Mouse (Mus musculus): ENCODE results near the gene Hist1h3a.
"Not testable (repeated sequence)": the region's sequence is repeated elsewhere in the genome, so short reads cannot be mapped to it uniquely, and the experiment has no call there.

The Hist1h3a gene

GRCm38 (mm10) chr13:23743215-23743614 lies 19.0 kb downstream of the Hist1h3a start:
- no peak for DNase-seq (ENCODE audit: low read depth, low spot score)

GRCm38 (mm10) chr13:23742007-23742406 lies 20.2 kb downstream of the Hist1h3a start:
- no peak for DNase-seq (ENCODE audit: low read depth, low spot score)

GRCm38 (mm10) chr13:23740910-23741309 lies 21.3 kb downstream of the Hist1h3a start:
- DNase-seq (ENCODE audit: low read depth, low spot score), result no peak

GRCm38 (mm10) chr13:23740256-23740840 lies 21.8 kb downstream of the Hist1h3a start:
- DNase-seq (ENCODE audit: low read depth, low spot score), result no peak

- DNase-seq (ENCODE audit: low read depth, low spot score), result no peak
Observed at GRCm38 (mm10) chr13:23739922-23740252, 22.3 kb downstream of the Hist1h3a start.

GRCm38 (mm10) chr13:23739069-23739921 lies 22.9 kb downstream of the Hist1h3a start:
- DNase-seq (ENCODE audit: low read depth, low spot score), result peak; percentile 82

GRCm38 (mm10) chr13:23738677-23739068 lies 23.5 kb downstream of the Hist1h3a start, which contains the start of gene Hist1h1c:
Hist1h1c (plus strand) TSS chr13:23738808.
- DNase-seq (ENCODE audit: low read depth, low spot score), result peak; percentile 68

GRCm38 (mm10) chr13:23738041-23738440 lies 24.1 kb downstream of the Hist1h3a start:
- no peak for DNase-seq (ENCODE audit: low read depth, low spot score)

- no peak for DNase-seq (ENCODE audit: low read depth, low spot score)
Observed at GRCm38 (mm10) chr13:23737091-23737490, 25.1 kb downstream of the Hist1h3a start.

GRCm38 (mm10) chr13:23732156-23732804 lies 29.9 kb downstream of the Hist1h3a start:
- DNase-seq (ENCODE audit: low read depth, low spot score), result peak; percentile 57

GRCm38 (mm10) chr13:23730479-23730878 lies 31.7 kb downstream of the Hist1h3a start:
- no peak for DNase-seq (ENCODE audit: low read depth, low spot score)

GRCm38 (mm10) chr13:23729706-23730105 lies 32.5 kb downstream of the Hist1h3a start:
- no peak for DNase-seq (ENCODE audit: low read depth, low spot score)

GRCm38 (mm10) chr13:23729192-23729525 lies 33.0 kb downstream of the Hist1h3a start:
- no peak for DNase-seq (ENCODE audit: low read depth, low spot score)

GRCm38 (mm10) chr13:23728472-23729191 lies 33.6 kb downstream of the Hist1h3a start:
- no peak for DNase-seq (ENCODE audit: low read depth, low spot score)

- DNase-seq (ENCODE audit: low read depth, low spot score), result no peak
Observed at GRCm38 (mm10) chr13:23725213-23725612, 37.0 kb downstream of the Hist1h3a start.

- no peak for DNase-seq (ENCODE audit: low read depth, low spot score)
Observed at GRCm38 (mm10) chr13:23724239-23724638, 37.9 kb downstream of the Hist1h3a start.

- not testable (repeated sequence) for DNase-seq (ENCODE audit: low read depth, low spot score)
Observed at GRCm38 (mm10) chr13:23717593-23718245, 44.5 kb downstream of the Hist1h3a start.

GRCm38 (mm10) chr13:23717176-23717575 lies 45.0 kb downstream of the Hist1h3a start:
- no peak for DNase-seq (ENCODE audit: low read depth, low spot score)

GRCm38 (mm10) chr13:23716261-23717042 lies 45.7 kb downstream of the Hist1h3a start:
- DNase-seq (ENCODE audit: low read depth, low spot score), result no peak
